Mouse (Mus musculus): ENCODE data around the gene Parp1. TPM values are rescaled to one million over a fixed set of nuclear protein-coding genes. Genes with fewer than 3 reads are reported as not detected.

Parp1 gene
- polyA plus RNA-seq, 1 experiment from 2014 or later = 192 TPM

Small RNAs within 50 kb of the gene (microRNA-seq; reads per million reads assigned to microRNA genes)
- not detected for gene Mir6904

Other genes starting within 250 kb of the Parp1 start
- gene Itpkb, start 238.4 kb upstream of the Parp1 start, polyA plus RNA-seq (2014; fragmentation: Nextera tagmentation; extraction: Ambion mirVana) = 7.1 and 7.2 TPM in 2 replicates
- gene Stum, start 85.4 kb upstream of the Parp1 start, polyA plus RNA-seq (2014; fragmentation: Nextera tagmentation; extraction: Ambion mirVana) = 0.41 and 0.93 TPM in 2 replicates
- gene Lin9, start 72.2 kb downstream of the Parp1 start, polyA plus RNA-seq (2014; fragmentation: Nextera tagmentation; extraction: Ambion mirVana) = 24.6 and 25.9 TPM in 2 replicates
- gene Mixl1, start 128.1 kb downstream of the Parp1 start, polyA plus RNA-seq (2014; fragmentation: Nextera tagmentation; extraction: Ambion mirVana) = 0.15 and 0.18 TPM in 2 replicates
- gene Acbd3, start 157.1 kb downstream of the Parp1 start, polyA plus RNA-seq (2014; fragmentation: Nextera tagmentation; extraction: Ambion mirVana) = 22.5 and 24.7 TPM in 2 replicates
- gene H3f3a, start 245.0 kb downstream of the Parp1 start, polyA plus RNA-seq (2014; fragmentation: Nextera tagmentation; extraction: Ambion mirVana) = 3,717 and 3,908 TPM in 2 replicates